Mouse (Mus musculus) midbrain, embryonic 11.5 days (tissue): Measurements from ENCODE around the gene Peak1. TPM values are rescaled to one million over a fixed set of nuclear protein-coding genes. Genes with fewer than 3 reads are reported as not detected.

Source experiments
- ATAC-seq: fragments of 200-750 bp; cut with Nextera tagmentation; 2 replicates; pipeline ENCODE4 v1.8.0; 2017; ENCODE audit warnings: moderate TSS enrichment, moderate library complexity; ENCODE audit not compliant: low FRiP score
- DNase-seq: peaks from one replicate; pipeline ENCODE4 v3.0.0; 2015; ENCODE audit warnings: low spot score; ENCODE audit errors: missing footprints
- H3K27ac ChIP-seq: fragments of 300-500 bp; sonication (generic); 2 replicates; pipeline ENCODE4 v1.5.1; 2014; ENCODE audit warnings: low read depth, low read length
- H3K27me3 ChIP-seq: fragments of 300-500 bp; sonication (generic); 2 replicates; pipeline ENCODE4 v1.6.1; 2014; ENCODE audit warnings: mild to moderate bottlenecking, low read length, moderate library complexity, mixed read lengths; ENCODE audit not compliant: control insufficient read depth, insufficient read depth
- H3K36me3 ChIP-seq: fragments of 300-500 bp; sonication (generic); 2 replicates; pipeline ENCODE4 v1.6.1; 2014; ENCODE audit warnings: mild to moderate bottlenecking, low read length, moderate library complexity, mixed read lengths; ENCODE audit not compliant: control insufficient read depth, insufficient read depth
- H3K4me1 ChIP-seq: fragments of 300-500 bp; sonication (generic); 2 replicates; pipeline ENCODE4 v1.6.1; 2014; ENCODE audit warnings: low read length; ENCODE audit not compliant: control insufficient read depth, insufficient read depth
- H3K4me2 ChIP-seq: fragments of 300-500 bp; sonication (generic); 2 replicates; pipeline ENCODE4 v1.6.1; 2014; ENCODE audit warnings: mild to moderate bottlenecking, moderate library complexity
- H3K4me3 ChIP-seq: fragments of 300-500 bp; sonication (generic); 2 replicates; pipeline ENCODE4 v1.5.1; 2014; ENCODE audit warnings: low read depth, low read length
- H3K9ac ChIP-seq: fragments of 300-500 bp; sonication (generic); 2 replicates; pipeline ENCODE4 v1.6.1; 2014; ENCODE audit warnings: low read length
- H3K9me3 ChIP-seq: fragments of 300-500 bp; sonication (generic); 2 replicates; pipeline ENCODE4 v1.6.1; 2016; ENCODE audit warnings: low read length; ENCODE audit not compliant: control insufficient read depth
- WGBS: fragments of 180-500 bp; shearing (Covaris S2); extraction: QIAGEN DNeasy Blood & Tissue Kit; methylation state at CpG from one replicate; pipeline ENCODE4 v1.1.7; 2014; 5-methylcytosine and 5-hydroxymethylcytosine counted together
- polyA plus RNA-seq: library from polyadenylated mRNA; unstranded; fragments of >200 nt; fragmentation: Nextera tagmentation; extraction: Ambion mirVana; gene quantifications from 2 replicates; pipeline ENCODE4 v1.2.1, GENCODE M21; 2014

The Peak1 gene
- polyA plus RNA-seq, 1 experiment from 2014 or later = 4.4 TPM

GRCm38 (mm10) chr9:56339426-56340195 is 78.3 kb downstream of the Peak1 start:
- Histone ChIP-seq H3K4me1 (no peaks in the 10 kb centered on the region), H3K9me3 (no peaks in the 10 kb centered on the region), H3K36me3 (no peaks in the 10 kb centered on the region), H3K9ac (no peak overlapping the region), H3K27me3 (no peaks in the 10 kb centered on the region), H3K4me3 (no peak overlapping the region), H3K27ac (no peak overlapping the region), H3K4me2 (no peak overlapping the region)
- WGBS = 89% methylated on average over 1 of the region's 1 CpGs
- DNase-seq = no peak
- no peak for ATAC-seq

GRCm38 (mm10) chr9:56334363-56334762 is 83.5 kb downstream of the Peak1 start:
- no peaks in the 10 kb centered on the region for H3K4me1 ChIP-seq
- H3K27ac ChIP-seq = no peak overlapping the region
- H3K9me3 ChIP-seq = no peaks in the 10 kb centered on the region
- ATAC-seq = no peak
- no peaks in the 10 kb centered on the region for H3K36me3 ChIP-seq
- WGBS = 91% methylated on average over 12 of the region's 12 CpGs
- no peak overlapping the region for H3K4me2 ChIP-seq
- no peaks in the 10 kb centered on the region for H3K27me3 ChIP-seq
- H3K9ac ChIP-seq = no peak overlapping the region
- H3K4me3 ChIP-seq = no peak overlapping the region
- no peak for DNase-seq

GRCm38 (mm10) chr9:56332774-56333173 is 85.1 kb downstream of the Peak1 start:
- Histone ChIP-seq H3K9ac (no peak overlapping the region), H3K27me3 (no peaks in the 10 kb centered on the region), H3K4me3 (no peak overlapping the region), H3K27ac (no peak overlapping the region), H3K9me3 (no peaks in the 10 kb centered on the region), H3K4me1 (no peaks in the 10 kb centered on the region), H3K36me3 (no peaks in the 10 kb centered on the region), H3K4me2 (no peak overlapping the region)
- DNase-seq (no peak), ATAC-seq (no peak)

GRCm38 (mm10) chr9:56326511-56327005 is 91.3 kb downstream of the Peak1 start:
- Histone ChIP-seq H3K27me3 (no peaks in the 10 kb centered on the region), H3K27ac (no peak overlapping the region), H3K9me3 (no peaks in the 10 kb centered on the region), H3K36me3 (no peaks in the 10 kb centered on the region), H3K4me2 (no peak overlapping the region), H3K4me3 (no peak overlapping the region), H3K9ac (no peak overlapping the region), H3K4me1 (no peaks in the 10 kb centered on the region)
- ATAC-seq (no peak), DNase-seq (no peak)
- 94% methylated on average over 8 of the region's 8 CpGs for WGBS

GRCm38 (mm10) chr9:56325725-56326124 is 92.1 kb downstream of the Peak1 start:
- WGBS = 92% methylated on average over 5 of the region's 5 CpGs
- Histone ChIP-seq H3K4me2 (no peak overlapping the region), H3K36me3 (no peaks in the 10 kb centered on the region), H3K4me3 (no peak overlapping the region), H3K4me1 (no peaks in the 10 kb centered on the region), H3K27me3 (no peaks in the 10 kb centered on the region), H3K27ac (no peak overlapping the region), H3K9ac (no peak overlapping the region), H3K9me3 (no peaks in the 10 kb centered on the region)
- no peak for DNase-seq
- no peak for ATAC-seq

GRCm38 (mm10) chr9:56324576-56325355 is 93.1 kb downstream of the Peak1 start:
- no peak for ATAC-seq

GRCm38 (mm10) chr9:56321291-56321690 is 96.6 kb downstream of the Peak1 start:
- H3K9ac ChIP-seq = no peak overlapping the region
- H3K9me3 ChIP-seq = peaks cover 4% of the 10 kb centered on the region
- 91% methylated on average over 2 of the region's 2 CpGs for WGBS
- H3K27ac ChIP-seq = no peak overlapping the region
- no peaks in the 10 kb centered on the region for H3K4me1 ChIP-seq
- H3K4me2 ChIP-seq = no peak overlapping the region
- no peaks in the 10 kb centered on the region for H3K36me3 ChIP-seq
- H3K27me3 ChIP-seq = no peaks in the 10 kb centered on the region
- DNase-seq (no peak), ATAC-seq (no peak)
- H3K4me3 ChIP-seq = no peak overlapping the region

More at GRCm38 (mm10) chr9:56324576-56325355, 93.1 kb downstream of the Peak1 start:
- H3K36me3 ChIP-seq = no peaks in the 10 kb centered on the region
- WGBS = 80% methylated on average over 16 of the region's 16 CpGs
- no peaks in the 10 kb centered on the region for H3K27me3 ChIP-seq
- H3K4me3 ChIP-seq = no peak overlapping the region
- H3K9ac ChIP-seq = no peak overlapping the region
- no peak overlapping the region for H3K4me2 ChIP-seq
- no peaks in the 10 kb centered on the region for H3K4me1 ChIP-seq
- H3K27ac ChIP-seq = no peak overlapping the region
- H3K9me3 ChIP-seq = no peaks in the 10 kb centered on the region
- DNase-seq = no peak

GRCm38 (mm10) chr9:56314326-56314725 is 103.5 kb downstream of the Peak1 start:
- ATAC-seq = no peak
- H3K9me3 ChIP-seq = peaks cover 4% of the 10 kb centered on the region
- 93% methylated on average over 3 of the region's 3 CpGs for WGBS
- no peaks in the 10 kb centered on the region for H3K4me1 ChIP-seq
- no peaks in the 10 kb centered on the region for H3K36me3 ChIP-seq
- H3K9ac ChIP-seq = no peak overlapping the region
- no peak overlapping the region for H3K27ac ChIP-seq
- H3K27me3 ChIP-seq = no peaks in the 10 kb centered on the region
- no peak overlapping the region for H3K4me3 ChIP-seq
- no peak for DNase-seq
- no peak overlapping the region for H3K4me2 ChIP-seq

GRCm38 (mm10) chr9:56309079-56309478 is 108.8 kb downstream of the Peak1 start:
- Histone ChIP-seq H3K4me3 (no peak overlapping the region), H3K4me1 (no peaks in the 10 kb centered on the region), H3K9ac (no peak overlapping the region), H3K9me3 (no peaks in the 10 kb centered on the region), H3K36me3 (no peaks in the 10 kb centered on the region), H3K27me3 (no peaks in the 10 kb centered on the region), H3K27ac (no peak overlapping the region), H3K4me2 (no peak overlapping the region)
- ATAC-seq (no peak), DNase-seq (no peak)
- 81% methylated on average over 2 of the region's 2 CpGs for WGBS
